16 mouse cellular contexts compared by ENCODE assay signal in genomic region chr10:13882490-13882889, GRCm38 (mm10). TPM values are rescaled to one million over a fixed set of nuclear protein-coding genes. Genes with fewer than 3 reads are reported as not detected.
DNase-seq lines count a peak whose midpoint lies in the region; ATAC-seq and TF ChIP-seq lines count a peak whose summit lies in the region.
"Had no signal": no experiment of that assay in that cellular context is flagged by ENCODE, and none has a peak within 500 bp of the region (broad histone marks: within the 10 kb centered on the region; RNA-seq: fewer than 3 reads in every experiment).

No protein-coding gene starts in this region.

- no peaks in the 10 kb centered on the region for H3K36me3 ChIP-seq in spleen, adult 2 months (ENCODE audit: control insufficient read depth, insufficient read depth, low read length)
- no peaks in the 10 kb centered on the region for H3K36me3 ChIP-seq in neural tube, embryonic 15.5 days
- H3K36me3 ChIP-seq in hindbrain, embryonic 14.5 days (replicated peaks; ENCODE audit: control insufficient read depth, insufficient read depth) = no peaks in the 10 kb centered on the region
- H3K36me3 ChIP-seq: forebrain, embryonic 12.5 days; liver, embryonic 15.5 days; midbrain, embryonic 12.5 days; neural tube, embryonic 13.5 days had no signal

- H3K4me2 ChIP-seq in neural tube, embryonic 15.5 days = no peak overlapping the region
- H3K4me2 ChIP-seq in hindbrain, embryonic 14.5 days (replicated peaks) = no peak overlapping the region
- H3K4me2 ChIP-seq: forebrain, embryonic 12.5 days; liver, embryonic 15.5 days; midbrain, embryonic 12.5 days; neural tube, embryonic 13.5 days had no signal

- ATAC-seq in neural tube, embryonic 15.5 days (ENCODE audit: low FRiP score) = no peak
- ATAC-seq in hindbrain, embryonic 14.5 days (ENCODE audit: low FRiP score) = no peak
- ATAC-seq: hindbrain, embryonic 16.5 days; Patski had no signal

- no peak overlapping the region for H3K9ac ChIP-seq in neural tube, embryonic 15.5 days (replicated peaks)
- H3K9ac ChIP-seq in hindbrain, embryonic 14.5 days = no peak overlapping the region
- H3K9ac ChIP-seq: forebrain, embryonic 12.5 days; liver, embryonic 15.5 days; midbrain, embryonic 12.5 days; neural tube, embryonic 13.5 days had no signal

- TF ChIP-seq CTCF in spleen, adult 2 months (IDR thresholded peaks at IDR 0.05; ENCODE audit: extremely low read depth, insufficient read depth, insufficient read length, insufficient replicate concordance) = peak; percentile 22; the same call in 1 of the 2 replicates

- H3K4me1 ChIP-seq in spleen, adult 2 months (ENCODE audit: control insufficient read depth, insufficient read depth, insufficient read length) = no peaks in the 10 kb centered on the region
- no peaks in the 10 kb centered on the region for H3K4me1 ChIP-seq in neural tube, embryonic 15.5 days
- no peaks in the 10 kb centered on the region for H3K4me1 ChIP-seq in hindbrain, embryonic 14.5 days (replicated peaks; ENCODE audit: control insufficient read depth, insufficient read depth, low read length)
- H3K4me1 ChIP-seq: forebrain, embryonic 12.5 days; midbrain, embryonic 12.5 days; neural tube, embryonic 13.5 days had no signal

- no peaks in the 10 kb centered on the region for H3K27me3 ChIP-seq in spleen, adult 2 months (ENCODE audit: control insufficient read depth, insufficient read depth, low read length)
- no peaks in the 10 kb centered on the region for H3K27me3 ChIP-seq in neural tube, embryonic 15.5 days (replicated peaks)
- H3K27me3 ChIP-seq in hindbrain, embryonic 14.5 days (ENCODE audit: control insufficient read depth, insufficient read depth, low read length) = no peaks in the 10 kb centered on the region
- H3K27me3 ChIP-seq: forebrain, embryonic 12.5 days; liver, embryonic 15.5 days; midbrain, embryonic 12.5 days; neural tube, embryonic 13.5 days had no signal

- H3K27ac ChIP-seq in spleen, adult 2 months (ENCODE audit: insufficient read depth, low read length) = no peak overlapping the region
- no peak overlapping the region for H3K27ac ChIP-seq in neural tube, embryonic 15.5 days (replicated peaks)
- no peak overlapping the region for H3K27ac ChIP-seq in hindbrain, embryonic 14.5 days
- H3K27ac ChIP-seq: forebrain, embryonic 12.5 days; liver, embryonic 15.5 days; midbrain, embryonic 12.5 days; neural tube, embryonic 13.5 days had no signal

- no peaks in the 10 kb centered on the region for H3K9me3 ChIP-seq in neural tube, embryonic 15.5 days (replicated peaks)
- H3K9me3 ChIP-seq in hindbrain, embryonic 14.5 days (ENCODE audit: control insufficient read depth, low read length) = no peaks in the 10 kb centered on the region
- H3K9me3 ChIP-seq: forebrain, embryonic 12.5 days; liver, embryonic 15.5 days; midbrain, embryonic 12.5 days; neural tube, embryonic 13.5 days had no signal

- 72% methylated on average over 9 of the region's 9 CpGs for WGBS in spleen, adult 2 months
- 76% methylated on average over 8 of the region's 9 CpGs for WGBS in neural tube, embryonic 15.5 days
- 69% methylated on average over 9 of the region's 9 CpGs for WGBS in hindbrain, embryonic 14.5 days

- TF ChIP-seq POLR2A in spleen, adult 2 months (IDR thresholded peaks at IDR 0.05; ENCODE audit: low read depth, low read length) = no peak

- no peak overlapping the region for H3K4me3 ChIP-seq in spleen, adult 2 months (ENCODE audit: extremely low read depth, insufficient read depth, insufficient read length)
- no peak overlapping the region for H3K4me3 ChIP-seq in neural tube, embryonic 15.5 days (replicated peaks)
- no peak overlapping the region for H3K4me3 ChIP-seq in hindbrain, embryonic 14.5 days (replicated peaks; ENCODE audit: low read length)
- H3K4me3 ChIP-seq: forebrain, embryonic 12.5 days; liver, embryonic 15.5 days; midbrain, embryonic 12.5 days; neural tube, embryonic 13.5 days had no signal

- DNase-seq in adrenal gland, adult (ENCODE audit: inconsistent age in 2 of 2, low spot score in 1 of 2) = peak; percentile 17 to 29
- no peak for DNase-seq in adrenal gland, adult 2 months
- peak in 1 of 2 experiments; percentile 8 for DNase-seq in spleen, adult 2 months (ENCODE audit: low read depth in 1 of 2, low spot score in 2 of 2)
- no peak for DNase-seq in spleen, adult 12 weeks (ENCODE audit: low spot score)
- DNase-seq in lung, postnatal 36 days = peak; percentile 29
- no peak for DNase-seq in layer of hippocampus, adult 9-10 months (ENCODE audit: low spot score)
- DNase-seq in hindbrain, embryonic 14.5 days (ENCODE audit: low spot score) = no peak
- DNase-seq: cerebellum, adult 8-10 months; right cerebral cortex, postnatal 25 days had no signal

RNA-seq across cellular contexts. Expression of gene Aig1, which starts 13.7 kb away (rescaled TPM):
- total RNA-seq in adrenal gland, adult 2 months (2021) = 10 to 100 TPM; 28.4 to 37.4 TPM
- 40.4 and 42.6 TPM in 2 replicates for polyA plus RNA-seq in adrenal gland, adult 2 months (2012; rRNA removed)
- polyA plus RNA-seq in spleen, adult 2 months (2012; rRNA removed) = 12.1 and 13.7 TPM in 2 replicates
- polyA plus RNA-seq in neural tube, embryonic 15.5 days (2015; fragmentation: Nextera tagmentation; extraction: Ambion mirVana) = 104 and 112 TPM in 2 replicates
- 93.6 and 95.4 TPM in 2 replicates for polyA plus RNA-seq in hindbrain, embryonic 14.5 days (2014; fragmentation: Nextera tagmentation; extraction: Ambion mirVana)

Comparison
In these comparisons a context has a peak if more than half of its experiments do, and no peak if none do; other contexts are left out.
1. DNase-seq: peak in adrenal gland, adult (2 of 2) and lung, postnatal 36 days (single experiment); none in adrenal gland, adult 2 months (single experiment), spleen, adult 12 weeks (single experiment), layer of hippocampus, adult 9-10 months (single experiment) and hindbrain, embryonic 14.5 days (single experiment).